Mouse (Mus musculus) cerebellum, adult 9-11 months (tissue): ENCODE measurements around the gene Ano4.

Experiments
- DNase-seq: peaks from one replicate; pipeline ENCODE4 v3.0.0; 2022

Gene Ano4

DNA sequence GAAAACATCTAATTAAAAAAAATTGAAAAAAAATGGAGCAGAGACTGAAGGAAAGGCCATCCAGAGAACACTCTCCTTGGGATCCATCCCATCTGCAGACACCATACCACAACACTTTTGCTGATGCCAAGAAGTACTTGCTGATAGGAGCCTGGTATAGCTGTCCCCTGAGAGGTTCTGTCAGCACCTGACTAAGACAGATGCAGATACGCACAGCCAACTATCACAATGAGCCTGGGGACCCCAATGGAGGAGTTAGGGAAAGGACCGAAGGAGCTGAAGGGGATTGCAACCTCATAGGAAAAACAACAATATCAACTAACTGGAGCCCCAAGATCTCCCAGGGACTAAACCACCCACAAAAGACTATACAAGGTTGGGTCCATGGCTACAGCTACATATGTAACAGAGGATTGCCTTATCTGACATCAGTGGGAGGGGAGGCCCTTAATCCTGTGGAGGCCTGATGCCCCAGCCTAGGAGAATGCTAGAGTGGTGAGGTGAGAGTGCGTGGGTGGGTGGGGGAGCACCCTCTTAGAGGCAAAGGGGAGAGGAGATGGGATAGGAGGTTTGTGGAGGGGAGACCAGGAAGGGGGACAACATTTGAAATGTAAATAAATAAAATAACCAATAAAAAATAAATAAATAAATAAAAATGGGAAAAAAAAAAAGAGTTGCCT lies 71.4 kb downstream of the Ano4 start:
- DNase-seq, result no peak

DNA sequence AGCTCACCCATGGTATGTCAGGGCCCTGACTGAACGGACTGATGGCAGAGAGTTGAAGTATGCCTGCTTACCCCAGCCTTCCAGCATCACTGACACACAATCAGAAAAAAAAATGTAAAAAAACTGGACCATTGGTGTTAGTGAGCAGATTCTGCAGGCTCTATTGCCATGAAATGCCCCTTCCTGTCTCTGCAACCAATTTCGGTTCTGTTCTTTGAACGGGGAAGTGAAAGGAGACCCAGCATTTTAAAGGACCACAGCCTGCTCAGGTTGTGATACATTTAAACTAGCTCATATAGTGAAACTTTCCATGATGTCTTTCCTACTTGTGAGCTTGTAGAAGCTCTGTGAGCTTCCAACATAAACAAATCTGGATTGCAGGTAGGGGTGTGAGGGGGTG lies 77.2 kb downstream of the Ano4 start:
- no peak for DNase-seq

DNA sequence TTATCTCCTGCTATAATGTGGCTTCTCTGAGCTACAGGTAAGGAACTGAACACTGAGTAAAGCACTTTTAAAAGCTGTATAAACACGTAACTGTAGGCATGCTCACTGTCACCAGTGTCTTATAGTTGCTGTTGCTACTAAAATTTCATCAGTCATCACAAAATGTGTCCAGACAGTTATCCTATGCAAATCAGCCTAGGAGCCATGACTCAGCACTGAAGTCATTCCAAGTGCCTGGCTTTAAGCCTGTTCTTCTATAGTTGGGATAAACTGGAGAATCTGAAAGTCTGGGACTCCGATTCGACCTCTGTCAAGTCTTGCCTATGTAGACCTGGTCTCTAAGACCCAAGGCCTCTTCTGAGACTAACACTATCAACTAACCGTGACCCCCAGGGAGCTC lies 81.2 kb downstream of the Ano4 start:
- DNase-seq, result no peak

DNA sequence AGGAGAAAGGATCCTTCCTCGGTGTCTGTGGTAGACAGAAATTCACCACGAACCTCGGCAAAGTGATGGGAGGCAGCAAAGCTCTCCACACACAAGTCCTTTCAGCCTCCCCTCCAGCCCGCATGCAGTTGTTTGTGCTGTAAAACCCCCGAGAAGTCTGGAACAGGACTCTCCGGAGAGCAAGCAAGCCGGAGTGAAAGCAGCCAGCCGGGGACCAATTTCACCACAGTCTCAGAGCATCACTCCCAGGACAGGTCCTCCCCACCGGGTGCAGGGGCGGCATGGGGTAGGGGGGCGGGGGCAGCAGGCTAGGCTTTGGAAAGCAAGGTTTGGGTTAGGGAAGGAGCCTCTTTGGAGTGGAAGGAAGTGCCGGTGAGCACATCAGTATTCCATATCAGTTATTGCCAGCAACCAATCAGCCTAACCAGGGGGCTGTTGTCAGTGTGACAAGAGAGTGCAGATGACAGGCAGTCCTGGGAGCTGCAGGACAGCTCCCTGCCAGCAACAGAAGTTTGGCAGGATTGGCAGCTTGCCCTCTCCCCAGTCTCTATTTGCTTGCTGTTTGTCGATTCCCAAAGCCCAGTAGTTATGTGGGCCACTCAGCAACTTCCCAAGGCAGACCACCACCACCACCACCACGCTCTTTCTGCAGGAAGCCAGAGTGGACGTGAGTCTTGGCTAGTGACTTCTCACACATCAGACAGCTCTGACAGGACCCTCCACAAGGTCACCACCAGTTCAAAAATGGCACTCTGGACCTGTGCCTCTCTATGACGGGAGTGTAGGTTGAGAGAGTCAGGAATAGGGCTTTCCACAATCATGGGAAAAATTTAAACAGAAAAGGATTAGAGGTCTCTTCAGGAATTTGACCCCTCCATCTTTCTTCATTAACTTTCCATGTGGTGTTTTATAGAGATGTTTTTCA lies 86.8 kb downstream of the Ano4 start:
- peak; percentile 11 for DNase-seq

DNA sequence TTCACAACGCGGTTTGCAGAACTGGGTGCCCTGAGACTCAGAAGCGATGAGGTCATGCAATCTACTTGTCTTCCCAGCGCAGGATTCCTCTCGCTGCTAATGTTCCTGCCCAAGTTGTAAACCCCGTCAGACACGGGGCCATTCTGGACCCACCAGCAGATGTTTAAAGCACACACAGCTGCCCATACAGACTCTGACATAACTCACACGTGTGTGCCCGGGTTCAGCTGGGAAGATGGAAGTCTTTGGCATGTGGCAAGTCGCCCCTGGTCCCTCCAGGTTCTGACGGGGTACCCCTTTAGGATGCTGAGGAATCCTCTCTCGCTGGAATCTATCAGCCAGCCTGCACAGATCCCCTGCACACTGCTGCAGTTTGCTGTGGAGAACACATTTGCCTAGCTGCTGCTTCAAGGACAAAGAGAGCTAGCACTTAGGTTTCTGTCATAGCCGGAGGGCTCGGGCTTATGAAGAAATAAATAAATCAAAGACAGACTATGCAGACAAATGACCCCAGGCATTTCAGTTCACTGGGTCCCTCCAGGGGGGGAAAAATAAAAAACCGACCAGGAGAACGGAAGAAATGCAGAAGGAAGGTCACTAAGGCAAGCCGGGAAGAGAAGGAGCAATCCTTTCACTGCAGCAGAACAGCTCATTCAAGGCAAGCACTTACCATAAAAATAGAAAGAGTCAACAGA lies 87.7 kb downstream of the Ano4 start:
- peak; percentile 4 for DNase-seq

DNA sequence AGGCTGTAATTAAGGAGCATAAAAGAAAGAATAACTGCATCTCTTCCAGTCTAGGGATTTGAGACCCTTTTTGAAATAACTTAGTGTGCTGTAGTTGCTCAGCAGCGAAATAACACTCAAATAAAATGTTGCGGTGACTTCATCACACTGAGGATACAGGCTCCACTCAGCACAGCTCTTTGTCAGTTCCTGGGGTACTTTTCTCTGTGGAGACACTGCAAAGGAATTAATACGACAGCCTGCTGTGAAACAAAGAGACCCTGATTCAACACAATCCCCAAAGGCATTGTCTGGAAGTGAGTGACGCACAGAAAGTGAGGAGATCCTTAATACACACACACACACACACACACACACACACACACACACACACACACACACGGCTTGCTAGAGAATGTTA lies 89.8 kb downstream of the Ano4 start:
- DNase-seq, result no peak

DNA sequence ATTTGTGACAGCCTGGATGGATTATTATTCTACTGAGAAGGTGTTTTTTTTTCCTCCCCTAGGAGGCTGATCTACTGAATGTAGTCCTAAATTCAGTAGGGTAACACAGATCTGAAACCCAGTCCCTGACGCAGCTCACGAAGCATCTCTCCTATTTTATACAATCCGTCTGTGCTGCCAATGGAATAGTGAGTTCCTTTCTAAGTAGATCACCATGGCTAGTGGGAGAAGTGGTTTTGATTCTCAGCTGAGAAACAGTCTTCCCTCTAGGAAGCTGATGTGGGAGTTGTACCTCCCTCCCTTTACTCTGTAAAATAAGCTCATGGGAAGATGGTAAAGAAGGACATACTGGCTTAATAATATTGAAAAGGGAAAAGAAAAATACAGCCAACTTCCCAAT lies 90.8 kb downstream of the Ano4 start:
- DNase-seq, result no peak

GRCm38 (mm10) chr10:89252636-89253035 lies 91.9 kb downstream of the Ano4 start:
- no peak for DNase-seq

DNA sequence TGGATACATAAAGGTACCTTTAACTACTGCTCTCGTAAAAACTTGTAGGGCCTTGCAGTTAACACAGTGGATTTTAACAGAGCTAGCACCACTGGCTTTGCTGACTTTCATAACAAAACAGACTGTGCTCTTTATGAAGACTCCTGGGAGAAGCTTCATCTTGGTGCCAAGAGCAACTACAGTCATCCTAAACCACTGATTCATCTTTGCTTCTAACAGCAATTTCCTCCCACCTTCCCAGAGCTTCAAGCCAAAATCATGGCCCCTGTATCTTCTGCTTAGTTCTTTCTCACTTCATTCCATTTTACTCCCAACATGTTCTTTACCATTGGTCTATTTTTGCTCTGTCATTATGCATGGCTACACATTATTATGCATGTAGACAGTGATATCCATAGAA lies 100.8 kb downstream of the Ano4 start:
- no peak for DNase-seq

- no peak for DNase-seq
Observed at GRCm38 (mm10) chr10:89224524-89224923, 120.0 kb downstream of the Ano4 start.

- no peak for DNase-seq
Observed at GRCm38 (mm10) chr10:89222284-89222989, 122.1 kb downstream of the Ano4 start.

DNA sequence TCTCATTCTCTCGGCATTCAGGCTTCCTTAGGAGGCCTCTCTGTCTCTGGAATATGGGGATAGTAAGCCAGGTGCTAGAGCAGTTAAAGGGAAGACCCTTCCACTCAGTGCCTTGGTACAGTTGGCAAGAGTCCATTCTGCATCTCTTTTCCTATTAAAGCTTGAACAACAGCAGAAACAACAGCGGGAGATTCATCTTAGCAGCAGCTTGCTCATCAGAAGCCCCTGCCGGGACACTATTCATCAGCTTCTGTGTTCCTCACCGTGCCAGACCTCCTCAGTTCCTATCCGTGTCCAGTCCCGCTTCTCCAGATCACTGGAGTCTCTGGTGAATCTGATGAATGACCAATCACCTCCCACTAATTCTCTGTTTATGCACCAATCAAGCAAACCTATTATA lies 128.5 kb downstream of the Ano4 start:
- no peak for DNase-seq

DNA sequence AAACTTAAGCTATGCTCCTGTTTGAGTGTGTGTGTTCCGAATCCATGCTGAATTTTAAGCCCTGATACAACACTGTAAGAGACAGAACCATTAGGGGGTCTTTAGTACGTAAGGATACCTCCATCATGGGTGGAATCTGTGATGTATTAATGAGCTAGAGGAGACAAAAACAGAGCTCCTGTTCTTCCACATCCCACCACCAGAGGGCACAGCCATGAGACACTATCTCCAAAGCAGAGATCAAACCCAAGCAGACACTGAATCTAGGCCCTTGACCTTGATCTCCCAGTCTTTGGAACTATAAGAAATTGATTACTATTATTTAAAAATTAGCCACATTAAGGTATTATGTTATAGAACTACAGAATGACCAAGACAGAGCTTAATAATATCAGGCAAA lies 138.7 kb downstream of the Ano4 start:
- no peak for DNase-seq

DNA sequence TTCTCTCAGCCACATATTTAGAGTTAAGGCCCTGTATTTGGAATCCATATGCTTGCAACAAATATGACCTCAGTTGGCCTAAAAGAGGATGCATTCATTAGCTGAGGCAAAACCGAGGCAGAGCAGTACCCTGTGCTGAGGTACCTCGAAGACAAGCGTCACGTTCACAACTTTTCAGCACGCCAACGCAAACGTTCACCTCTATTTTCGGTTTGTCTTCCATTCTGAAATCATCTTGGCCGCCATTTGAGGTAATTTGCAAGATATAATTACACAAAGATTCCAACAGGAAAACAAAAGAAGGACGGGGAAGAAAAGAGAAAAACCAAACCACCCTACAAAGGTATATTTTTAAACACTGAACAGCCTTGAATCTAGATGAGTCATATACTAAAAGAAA lies 148.1 kb downstream of the Ano4 start:
- DNase-seq, result no peak

GRCm38 (mm10) chr10:89195068-89195467 lies 149.5 kb downstream of the Ano4 start:
- no peak for DNase-seq

GRCm38 (mm10) chr10:89194440-89194839 lies 150.1 kb downstream of the Ano4 start:
- no peak for DNase-seq

- no peak for DNase-seq
Observed at GRCm38 (mm10) chr10:89177921-89178320, 166.6 kb downstream of the Ano4 start.

GRCm38 (mm10) chr10:89164533-89164932 lies 180.0 kb downstream of the Ano4 start:
- DNase-seq, result no peak

DNA sequence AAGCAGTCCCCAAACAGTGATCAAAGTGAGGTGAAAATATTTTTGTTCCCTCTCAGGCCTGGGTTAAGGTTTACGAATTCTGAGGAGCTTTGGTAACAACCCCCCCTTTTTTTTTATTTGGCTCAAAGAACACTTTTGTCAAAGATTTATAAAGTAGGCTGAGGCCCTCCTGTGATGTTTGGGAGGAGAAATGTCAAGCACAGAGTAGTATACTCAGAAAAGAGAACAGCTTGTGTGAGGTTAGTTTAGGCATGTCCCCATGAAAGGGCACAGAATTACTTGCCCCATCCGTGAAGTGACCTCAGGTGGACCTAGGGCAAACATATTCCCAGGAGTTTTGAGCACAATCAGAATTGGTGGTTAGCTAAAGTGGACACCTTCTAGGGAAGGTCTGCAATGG lies 189.1 kb downstream of the Ano4 start:
- DNase-seq, result no peak

- no peak for DNase-seq
Observed at GRCm38 (mm10) chr10:89154797-89155465, 189.6 kb downstream of the Ano4 start.

DNA sequence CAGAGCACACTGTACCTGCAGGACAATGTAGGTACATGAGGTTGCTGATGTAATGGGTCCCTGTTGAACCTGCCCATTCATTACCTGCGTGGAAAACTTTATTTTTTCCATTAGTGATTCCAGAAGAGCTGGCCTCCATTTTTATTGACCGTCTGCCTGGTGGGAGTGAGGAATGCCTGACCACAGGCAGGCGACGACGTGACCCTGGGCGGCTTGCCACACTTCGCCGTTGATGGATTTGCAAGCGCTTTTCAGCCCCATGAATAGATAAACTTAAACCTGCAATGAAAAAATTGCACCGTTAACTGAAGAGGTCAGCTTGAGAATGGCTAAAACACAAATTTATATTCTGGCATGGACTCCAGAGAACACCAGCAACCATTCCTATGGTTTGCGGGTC lies 195.4 kb downstream of the Ano4 start:
- DNase-seq, result no peak

DNA sequence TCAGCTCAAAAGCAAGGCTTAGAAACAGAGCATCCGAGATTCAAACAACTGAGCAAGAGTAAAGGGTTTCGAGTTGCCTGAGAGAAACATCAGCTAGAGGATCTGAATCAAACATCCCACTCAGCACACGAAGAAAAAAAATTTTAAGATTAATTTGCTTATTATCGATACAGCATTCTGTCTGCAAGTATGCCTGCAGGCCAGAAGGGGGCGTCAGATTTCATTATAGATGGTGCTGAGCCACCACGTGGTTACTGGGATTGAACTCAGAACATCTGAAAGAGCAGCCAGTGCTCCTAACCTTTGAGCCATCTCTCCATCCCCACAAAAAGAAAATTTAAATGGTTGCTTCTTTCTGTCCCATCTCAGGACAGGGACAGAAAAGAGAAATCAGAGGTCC lies 223.2 kb downstream of the Ano4 start:
- no peak for DNase-seq

DNA sequence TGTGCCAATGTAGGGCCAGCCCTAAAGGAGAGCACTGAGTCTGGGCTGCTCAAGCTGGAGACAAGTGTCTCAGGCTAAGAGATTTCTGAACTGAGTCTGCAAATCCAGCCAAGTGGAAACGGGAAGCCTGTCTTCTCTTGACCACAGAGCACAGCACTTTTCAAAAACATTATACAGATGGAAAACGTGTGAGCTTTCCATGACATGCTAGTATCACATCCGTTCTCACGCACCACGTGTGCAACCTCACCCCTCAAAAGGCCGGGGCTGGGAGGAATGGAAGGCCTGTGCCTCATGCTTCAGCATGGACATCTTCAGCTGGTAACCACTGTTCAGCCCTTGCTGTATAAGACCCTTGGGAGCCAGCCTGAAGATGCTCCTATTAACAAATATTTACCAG lies 230.2 kb downstream of the Ano4 start:
- no peak for DNase-seq
